In genomic region chr15:88319527-88319926, GRCm38 (mm10) we compare ENCODE assay signal across 17 mouse cellular contexts.
DNase-seq lines count a peak whose midpoint lies in the region; ATAC-seq and TF ChIP-seq lines count a peak whose summit lies in the region.
"Had no signal": no experiment of that assay in that cellular context is flagged by ENCODE, and none has a peak within 500 bp of the region (broad histone marks: within the 10 kb centered on the region; RNA-seq: fewer than 3 reads in every experiment).

No protein-coding gene starts in this region.

- DNase-seq in forebrain, postnatal 0 days, result no peak
- DNase-seq in forebrain, embryonic 14.5 days (ENCODE audit: low spot score), result no peak
- no peak for DNase-seq in left cerebral cortex, adult 2 months (ENCODE audit: extremely low spot score in 1 of 2, low spot score in 2 of 2)
- DNase-seq in left cerebral cortex, postnatal 14 days (ENCODE audit: low spot score in 2 of 2), result no peak
- peak; percentile 48 for DNase-seq in ZHBTc4 (ENCODE audit: low read depth, low spot score)
- no peak for DNase-seq in thymus, postnatal 0 days (ENCODE audit: low spot score)
- DNase-seq in lung, adult 18-20 months, result no peak
- DNase-seq: gastrocnemius, postnatal 36 days; thymus, postnatal 25 days had no signal

- H3K4me2 ChIP-seq in forebrain, postnatal 0 days (ENCODE audit: low read depth), result no peak overlapping the region
- H3K4me2 ChIP-seq in forebrain, embryonic 14.5 days (ENCODE audit: low read length), result no peak overlapping the region
- H3K4me2 ChIP-seq: embryonic facial prominence, embryonic 15.5 days; forebrain, embryonic 15.5 days; heart, embryonic 15.5 days; hindbrain, embryonic 14.5 days; kidney, embryonic 15.5 days; neural tube, embryonic 13.5 days had no signal

- H3K27me3 ChIP-seq in forebrain, postnatal 0 days (ENCODE audit: insufficient read depth, low read length), result no peaks in the 10 kb centered on the region
- no peaks in the 10 kb centered on the region for H3K27me3 ChIP-seq in forebrain, embryonic 14.5 days (replicated peaks; ENCODE audit: control insufficient read depth, insufficient read depth, low read length)
- H3K27me3 ChIP-seq in E14TG2a.4 (ENCODE audit: insufficient read depth, low read length), result no peaks in the 10 kb centered on the region
- H3K27me3 ChIP-seq: embryonic facial prominence, embryonic 15.5 days; forebrain, embryonic 15.5 days; heart, embryonic 15.5 days; neural tube, embryonic 13.5 days had no signal

- H3K27ac ChIP-seq in forebrain, postnatal 0 days (ENCODE audit: low read depth, low read length), result no peak overlapping the region
- no peak overlapping the region for H3K27ac ChIP-seq in forebrain, embryonic 14.5 days (ENCODE audit: low read depth, low read length)
- H3K27ac ChIP-seq in left cerebral cortex, adult 2 months, result no peak overlapping the region
- H3K27ac ChIP-seq: embryonic facial prominence, embryonic 15.5 days; forebrain, embryonic 15.5 days; heart, embryonic 15.5 days; hindbrain, embryonic 14.5 days; kidney, embryonic 15.5 days; limb, embryonic 10.5 days; neural tube, embryonic 13.5 days had no signal

- no peak overlapping the region for H3K9ac ChIP-seq in forebrain, postnatal 0 days
- no peak overlapping the region for H3K9ac ChIP-seq in forebrain, embryonic 14.5 days (ENCODE audit: low read length)
- H3K9ac ChIP-seq: embryonic facial prominence, embryonic 15.5 days; forebrain, embryonic 15.5 days; heart, embryonic 15.5 days; hindbrain, embryonic 14.5 days; kidney, embryonic 15.5 days; neural tube, embryonic 13.5 days had no signal

- intact Hi-C loops in left cerebral cortex, adult 2 months (cut with DNase I), result loop anchor here (5.0 kb wide), 1 partner anchor 148 kb away; no protein-coding TSS in a partner anchor
- intact Hi-C loops in left cerebral cortex, postnatal 14 days (cut with DNase I), result loop anchor here (10.0 kb wide), 1 partner anchor 145 kb away; no protein-coding TSS in a partner anchor

- no peaks in the 10 kb centered on the region; the same call in 1 of the 2 replicates for H3K4me1 ChIP-seq in forebrain, postnatal 0 days (ENCODE audit: insufficient read depth)
- H3K4me1 ChIP-seq in forebrain, embryonic 14.5 days (ENCODE audit: control insufficient read depth, insufficient read depth, low read length), result peaks cover 29% of the 10 kb centered on the region
- H3K4me1 ChIP-seq in E14TG2a.4 (replicated peaks; ENCODE audit: low read depth, low read length), result no peaks in the 10 kb centered on the region
- H3K4me1 ChIP-seq: embryonic facial prominence, embryonic 15.5 days; heart, embryonic 15.5 days had no signal

- H3K4me3 ChIP-seq in forebrain, postnatal 0 days (ENCODE audit: low read depth, low read length), result no peak overlapping the region
- no peak overlapping the region for H3K4me3 ChIP-seq in forebrain, embryonic 14.5 days (ENCODE audit: low read depth, low read length)
- H3K4me3 ChIP-seq in left cerebral cortex, adult 2 months, result no peak overlapping the region
- H3K4me3 ChIP-seq in E14TG2a.4 (replicated peaks; ENCODE audit: low read length), result no peak overlapping the region
- H3K4me3 ChIP-seq: embryonic facial prominence, embryonic 15.5 days; forebrain, embryonic 15.5 days; heart, embryonic 15.5 days; kidney, embryonic 15.5 days; limb, embryonic 10.5 days; neural tube, embryonic 13.5 days had no signal

- peak; percentile 47 for TF ChIP-seq CTCF in forebrain, postnatal 0 days (IDR thresholded peaks at IDR 0.05; ENCODE audit: low read depth)
- peak; percentile 34 for TF ChIP-seq CTCF in left cerebral cortex, adult 2 months (IDR thresholded peaks at IDR 0.05)
- peak; percentile 66 for TF ChIP-seq CTCF in E14TG2a.4 (conservative IDR thresholded peaks at IDR 0.05; ENCODE audit: low read length)

- H3K9me3 ChIP-seq in forebrain, postnatal 0 days (ENCODE audit: low read length), result no peaks in the 10 kb centered on the region
- H3K9me3 ChIP-seq in forebrain, embryonic 14.5 days (replicated peaks; ENCODE audit: control insufficient read depth, low read length), result no peaks in the 10 kb centered on the region
- H3K9me3 ChIP-seq in E14TG2a.4 (ENCODE audit: low read length), result no peaks in the 10 kb centered on the region
- H3K9me3 ChIP-seq: embryonic facial prominence, embryonic 15.5 days; forebrain, embryonic 15.5 days; heart, embryonic 15.5 days; kidney, embryonic 15.5 days; limb, embryonic 10.5 days; neural tube, embryonic 13.5 days had no signal

- no peaks in the 10 kb centered on the region for H3K36me3 ChIP-seq in forebrain, postnatal 0 days (ENCODE audit: insufficient read depth)
- H3K36me3 ChIP-seq in forebrain, embryonic 14.5 days (ENCODE audit: control insufficient read depth, insufficient read depth, low read length), result no peaks in the 10 kb centered on the region
- H3K36me3 ChIP-seq in E14TG2a.4 (ENCODE audit: insufficient read depth, low read length), result no peaks in the 10 kb centered on the region
- H3K36me3 ChIP-seq: embryonic facial prominence, embryonic 15.5 days; forebrain, embryonic 15.5 days; heart, embryonic 15.5 days; kidney, embryonic 15.5 days; limb, embryonic 10.5 days; neural tube, embryonic 13.5 days had no signal

- 87% methylated on average over 2 of the region's 2 CpGs for WGBS in forebrain, postnatal 0 days
- 84% methylated on average over 2 of the region's 2 CpGs for WGBS in forebrain, embryonic 14.5 days

- no peak for ATAC-seq in forebrain, postnatal 0 days
- ATAC-seq in forebrain, embryonic 14.5 days, result no peak
- ATAC-seq: forebrain, embryonic 15.5 days had no signal
